Mouse (Mus musculus): ENCODE measurements around the gene Crtc2.

DNA sequence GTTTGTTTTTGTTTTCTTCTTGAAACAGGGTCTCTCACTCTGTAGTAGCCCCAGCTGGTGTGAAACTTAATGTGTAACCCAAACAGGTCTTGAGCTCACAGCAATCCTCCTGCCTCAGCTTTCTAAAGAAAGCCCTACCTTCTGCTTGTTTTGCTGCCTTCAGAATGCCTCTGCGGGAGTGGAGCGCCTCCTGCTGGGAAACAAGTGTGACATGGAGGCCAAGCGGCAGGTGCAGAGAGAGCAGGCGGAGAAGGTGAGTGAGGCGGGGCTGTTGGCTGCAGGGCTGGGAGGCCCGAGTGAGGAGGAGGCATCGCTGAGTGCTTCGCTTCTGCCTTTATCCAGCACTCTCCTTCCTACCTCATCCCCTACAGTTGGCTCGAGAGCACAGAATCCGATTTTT lies 29.6 kb upstream of the Crtc2 start:
- TF ChIP-seq POLR2A (IDR thresholded peaks at IDR 0.05; ENCODE audit: control insufficient read depth in 1 of 2, insufficient read depth in 1 of 2, low read depth in 1 of 2, low read length in 2 of 2, poor library complexity in 1 of 2), result no peak
- TF ChIP-seq EP300 (IDR thresholded peaks at IDR 0.05; ENCODE audit: low read depth in 1 of 2, low read length in 2 of 2), result no peak
- no peak for TF ChIP-seq HCFC1 (IDR thresholded peaks at IDR 0.05; ENCODE audit: low read depth, low read length)
